Mouse (Mus musculus) adrenal gland (tissue): Measurements from ENCODE around the gene Oas1c.

Experiments
- intact Hi-C: fragments of 180-260 bp; cut with DNase I; formaldehyde crosslinking; loops from one replicate; pipeline ENCODE4 v1.15.1; 2025
- microRNA-seq, 2 experiments: library from miRNA; unstranded; fragments of <30 nt; microRNA quantifications; one replicate each; pipeline ENCODE4; 2019

Oas1c gene

DNA sequence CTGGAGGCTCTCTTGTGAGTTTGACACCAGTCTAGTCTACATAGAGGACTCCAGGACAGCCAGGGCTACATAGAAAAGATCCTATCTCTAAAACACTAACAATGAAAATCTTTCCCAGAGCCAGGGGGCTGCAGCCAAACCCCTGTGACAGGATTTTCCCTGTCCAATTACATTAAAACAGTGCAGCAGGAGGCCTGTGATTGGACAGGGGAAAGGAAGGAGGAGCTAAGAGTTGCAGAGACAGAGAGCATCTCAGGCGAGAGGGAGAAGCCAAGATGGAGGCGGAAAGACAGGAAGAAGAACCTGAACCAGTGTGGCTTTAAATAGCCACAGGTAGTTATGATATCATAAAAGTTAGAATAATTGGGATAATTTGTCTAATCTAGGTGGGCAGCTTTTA, 29.9 kb downstream of the Oas1c start:
- intact Hi-C loops = no loop called here

DNA sequence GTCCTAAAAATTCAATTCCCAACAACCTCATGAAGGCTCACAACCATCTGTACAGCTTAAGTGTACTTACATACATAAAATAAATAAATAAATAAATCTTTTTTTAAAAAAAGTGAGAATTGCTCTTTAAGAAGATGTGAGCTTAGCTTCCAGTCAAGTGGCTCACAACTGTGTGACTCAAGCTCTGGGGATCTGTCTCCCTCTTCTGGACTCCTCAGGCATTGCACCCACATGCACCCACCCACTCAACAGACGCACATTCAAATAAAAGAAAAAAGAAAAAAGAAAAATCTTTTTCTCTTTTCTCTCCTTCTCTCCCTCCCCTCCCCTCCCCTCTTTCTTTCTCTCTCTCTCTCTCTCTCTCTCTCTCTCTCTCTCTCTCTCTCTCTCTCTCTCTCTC, 30.7 kb downstream of the Oas1c start:
- intact Hi-C loops = no loop called here

DNA sequence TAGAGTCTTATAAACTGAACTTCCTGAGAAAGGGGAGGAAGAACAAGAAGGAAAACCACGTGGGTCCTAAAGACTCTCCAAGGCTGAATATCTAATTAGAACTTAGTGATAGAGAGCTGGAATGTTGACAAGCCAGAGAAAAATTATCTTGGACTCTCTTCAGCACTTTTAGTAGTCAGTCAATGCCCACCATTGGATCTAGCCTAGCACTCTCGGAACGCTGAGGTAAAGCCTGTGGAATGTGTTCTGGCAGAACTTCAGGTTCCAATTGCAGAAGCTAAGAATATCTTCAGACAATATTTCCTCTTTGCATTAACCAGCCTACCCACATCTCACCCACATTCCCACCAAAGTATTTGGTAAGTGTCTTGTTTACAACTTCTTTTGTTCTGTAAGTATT, 32.4 kb downstream of the Oas1c start:
- intact Hi-C loops = no loop called here

DNA sequence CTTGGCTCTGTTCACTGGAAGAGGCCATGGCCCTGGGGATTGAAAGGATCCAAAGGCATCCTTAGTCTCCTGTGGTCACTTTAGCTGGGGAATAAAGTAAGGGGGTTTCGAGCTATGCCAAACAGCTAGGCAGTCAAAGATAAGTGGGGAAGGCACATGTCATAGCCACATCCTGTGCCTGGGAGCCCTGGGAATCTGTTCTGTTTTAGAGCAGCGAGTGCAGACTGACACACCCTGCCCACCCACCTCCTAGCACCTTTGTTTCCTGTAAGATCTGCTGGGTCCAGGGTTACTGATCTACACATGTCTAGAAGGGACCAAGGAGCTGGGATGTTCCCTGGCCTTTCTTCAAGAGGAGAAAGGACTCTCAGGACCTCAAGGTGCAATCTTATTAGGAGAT, 33.4 kb downstream of the Oas1c start:
- intact Hi-C loops = no loop called here

DNA sequence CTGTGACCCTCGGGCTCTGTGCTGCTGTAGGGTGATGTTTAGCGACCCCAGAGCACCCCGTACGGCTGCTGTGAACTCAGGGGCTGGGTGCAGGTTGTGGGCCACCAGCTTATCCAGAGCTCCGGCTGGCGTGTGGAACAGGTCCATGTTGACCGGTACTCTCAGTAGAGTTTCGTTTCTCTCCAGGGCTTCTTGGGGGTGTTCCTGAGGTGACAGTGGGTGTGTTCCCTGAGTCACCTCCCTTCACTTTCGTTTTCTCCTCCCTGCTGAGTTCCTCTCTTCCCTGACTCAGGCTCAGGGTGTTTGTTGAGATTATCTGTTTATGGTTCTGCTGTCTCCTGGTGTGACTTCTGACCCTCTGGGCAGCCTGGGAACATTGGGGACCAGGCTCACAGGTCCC, 34.8 kb downstream of the Oas1c start, which contains the start of gene Oas3:
Gene Oas3, minus strand, starts transcription at position 184 of the 400 bp plus-strand sequence.
- intact Hi-C loops = no loop called here

DNA sequence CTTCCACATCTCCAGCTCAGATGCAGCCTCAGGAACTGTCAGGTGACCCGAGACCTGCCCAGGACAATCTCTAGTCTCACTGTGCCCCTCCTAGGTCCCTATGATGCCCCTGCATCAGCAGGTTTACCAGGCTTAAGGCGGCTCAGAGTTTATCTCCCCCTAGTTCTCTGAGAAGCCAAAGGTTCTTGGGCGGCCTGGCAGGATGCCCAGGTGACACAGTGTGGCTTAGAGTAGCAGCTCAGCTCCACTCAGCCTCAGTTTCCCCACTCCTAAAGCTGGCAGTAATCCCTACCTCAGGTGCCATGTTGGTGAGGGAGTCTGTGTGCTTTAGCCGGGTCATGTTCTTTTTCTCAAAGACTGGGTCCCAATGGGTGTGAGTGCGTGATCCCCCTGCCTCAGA, 35.5 kb downstream of the Oas1c start:
- intact Hi-C loops = no loop called here

DNA sequence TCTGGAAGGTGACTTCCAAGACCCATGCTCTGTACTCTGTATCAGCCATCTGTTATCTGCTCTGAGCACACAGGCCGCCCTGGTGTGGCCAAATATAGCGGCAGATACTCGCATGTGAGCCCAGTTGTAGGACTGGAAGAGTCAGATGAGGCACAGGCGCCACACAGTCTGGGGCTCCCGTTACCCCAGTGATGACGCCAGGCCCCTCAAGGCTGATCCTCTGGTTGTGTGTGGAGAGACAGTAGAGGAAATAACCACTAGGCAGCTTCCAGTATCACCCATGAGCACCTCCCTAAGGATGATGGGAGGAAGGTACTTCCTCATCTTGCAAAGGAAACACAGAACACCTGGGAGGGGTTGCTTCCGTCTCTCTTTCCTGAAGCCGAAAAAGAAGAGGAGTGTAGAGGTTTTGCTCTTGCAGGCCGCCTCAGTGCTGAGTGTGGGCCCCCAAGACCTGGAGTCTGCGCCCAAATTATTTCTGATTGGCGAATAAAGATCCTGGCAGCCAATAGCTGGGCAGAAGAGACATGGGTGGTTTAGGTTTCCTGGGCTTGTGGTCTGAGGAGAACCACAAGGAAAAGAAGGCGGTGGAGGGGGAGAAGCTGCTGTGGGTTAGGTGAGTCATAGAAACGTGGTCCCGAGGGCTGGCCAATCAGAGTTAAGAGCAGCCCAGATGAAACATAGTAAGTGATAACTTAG, 36.9 kb downstream of the Oas1c start:
- intact Hi-C loops = no loop called here

DNA sequence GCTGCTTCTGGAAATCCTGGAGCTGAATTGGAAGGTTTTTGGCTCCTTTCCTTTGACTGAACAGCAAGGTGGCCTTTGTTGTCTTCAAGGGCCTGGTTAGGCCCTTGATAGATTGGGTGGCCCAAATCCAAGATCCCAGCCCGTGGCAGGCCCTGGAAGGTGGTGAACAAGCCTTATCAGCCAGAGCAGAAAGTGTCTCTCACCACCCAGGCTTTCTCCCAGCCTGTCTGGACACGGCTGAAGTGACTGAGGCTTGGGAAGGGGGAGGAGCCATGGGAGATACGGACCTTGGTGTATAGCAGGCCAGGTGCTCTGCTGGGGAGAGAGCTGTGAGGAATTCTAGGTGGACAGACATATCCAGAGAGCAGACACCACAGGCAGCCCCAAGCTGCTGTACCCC, 42.9 kb downstream of the Oas1c start:
- intact Hi-C loops = no loop called here

DNA sequence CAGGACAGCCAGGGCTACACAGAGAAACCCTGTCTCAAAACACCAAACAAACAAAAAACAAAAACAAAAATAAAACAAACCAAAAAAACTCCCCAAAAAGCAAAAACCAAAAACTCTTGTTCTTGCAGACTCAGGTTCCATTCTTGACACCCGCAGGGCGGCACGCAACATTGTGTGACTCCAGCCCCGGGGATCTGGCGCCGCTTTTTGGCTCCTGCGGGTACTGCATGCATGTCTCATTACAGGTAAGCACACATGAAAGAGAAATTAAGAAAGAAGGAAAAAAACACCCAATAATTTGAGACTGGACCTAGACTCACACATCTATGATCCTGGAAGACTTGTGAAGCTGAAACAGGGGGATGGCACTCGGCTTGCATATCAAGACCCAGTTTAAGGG, 47.3 kb downstream of the Oas1c start:
- intact Hi-C loops = no loop called here

DNA sequence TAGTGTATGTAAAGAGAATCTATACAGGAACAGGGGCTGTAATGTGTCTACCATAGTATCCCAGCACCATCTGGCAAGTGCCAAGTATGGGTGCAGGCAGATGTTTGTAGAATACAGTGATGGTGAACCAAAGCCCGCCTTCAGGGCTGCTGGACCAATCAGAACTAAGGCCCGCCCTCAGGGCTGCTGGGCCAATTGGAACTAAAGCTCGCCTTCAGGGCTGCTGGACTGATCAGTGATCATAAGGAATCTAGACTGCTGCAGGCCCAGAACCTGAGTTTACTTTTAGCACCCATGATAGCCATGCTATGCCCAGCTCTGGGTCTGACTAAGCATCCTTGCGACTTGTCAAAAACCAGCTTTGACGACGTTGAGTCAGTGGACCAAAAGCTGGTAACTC, 50.4 kb downstream of the Oas1c start:
- intact Hi-C loops = no loop called here

DNA sequence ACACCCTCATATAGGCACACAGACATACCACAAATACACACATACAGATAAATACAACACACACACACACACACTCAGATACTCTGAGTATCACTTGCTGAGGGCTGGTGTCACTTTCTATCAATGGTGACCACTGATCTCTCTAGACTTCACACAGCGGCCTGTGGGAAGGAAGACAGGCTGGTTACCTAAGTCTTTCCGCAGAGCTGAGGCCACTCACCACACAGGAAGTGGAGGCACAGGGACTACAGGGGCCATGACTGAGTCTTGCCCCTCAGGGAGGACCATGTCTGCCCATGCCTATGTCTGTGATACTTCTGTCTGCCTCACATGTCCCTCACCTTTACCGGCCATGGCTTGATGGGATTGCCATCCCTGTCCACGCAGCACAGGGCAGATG, 58.1 kb downstream of the Oas1c start:
- intact Hi-C loops = no loop called here

DNA sequence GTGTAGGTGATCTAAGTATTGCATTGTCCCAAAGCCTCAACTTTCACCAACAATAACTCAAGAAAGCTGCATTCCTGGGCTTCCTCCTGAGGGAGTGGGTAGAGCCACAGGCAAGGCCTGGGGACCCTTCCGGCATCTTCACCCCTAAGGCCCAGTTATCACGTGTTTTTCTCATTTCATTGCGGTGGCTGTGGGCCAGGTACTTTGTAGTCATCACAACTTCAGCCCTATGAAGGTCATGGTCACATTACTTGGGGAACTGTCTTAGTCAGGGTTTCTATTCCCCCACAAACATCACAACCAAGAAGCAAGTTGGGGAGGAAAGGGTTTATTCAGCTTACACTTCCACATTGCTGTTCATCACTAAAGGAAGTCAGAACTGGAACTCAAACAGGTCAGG, 59.5 kb downstream of the Oas1c start:
- intact Hi-C loops = no loop called here

DNA sequence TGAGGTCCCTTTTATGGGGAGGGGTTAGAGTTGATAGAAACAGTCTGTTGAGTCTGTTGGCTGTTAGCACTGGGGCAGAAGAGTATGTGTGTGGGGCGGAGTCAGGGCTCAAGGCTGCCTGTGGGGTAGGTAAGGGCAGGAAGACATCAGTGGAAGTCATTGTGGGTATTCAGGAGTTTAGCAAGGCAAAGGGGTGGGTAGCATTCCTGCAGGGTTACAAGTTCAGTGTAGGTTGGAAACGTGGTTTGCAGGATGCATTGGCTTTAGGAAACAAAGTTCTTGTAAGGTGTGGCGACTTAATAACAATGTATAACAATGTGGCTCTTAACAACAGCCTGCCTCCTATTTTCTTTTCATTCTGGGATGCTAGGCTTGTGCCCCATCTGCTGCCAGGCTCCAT, 61.1 kb downstream of the Oas1c start:
- intact Hi-C loops = no loop called here

Small RNAs within 50 kb of the gene (microRNA-seq; reads per million reads assigned to microRNA genes)
- 0 reads per million in 2 experiments for gene Gm22907
